Mouse (Mus musculus) cerebellum, adult 2 months (tissue): ENCODE results near the gene Ppdpf. TPM values are rescaled to one million over a fixed set of nuclear protein-coding genes. Genes with fewer than 3 reads are reported as not detected.

ENCODE experiments used
- DNase-seq, 2 experiments: peaks; one replicate each; pipeline ENCODE4 v3.0.0; 2021
- H3K27ac ChIP-seq: fragments of 200-500 bp; 2 replicates; pipeline ENCODE4 v1.5.1; 2012; ENCODE audit warnings: low read length, control low read depth, inconsistent platforms; ENCODE audit not compliant: insufficient read depth
- H3K27me3 ChIP-seq: fragments of 200-500 bp; 2 replicates; pipeline ENCODE4 v1.6.1; 2012; ENCODE audit warnings: inconsistent platforms, mild to moderate bottlenecking, low read length, moderate library complexity; ENCODE audit not compliant: control insufficient read depth, insufficient read depth
- H3K4me1 ChIP-seq: fragments of 200-500 bp; 2 replicates; pipeline ENCODE4 v1.6.1; 2011; ENCODE audit warnings: low read length; ENCODE audit not compliant: control insufficient read depth, insufficient read depth
- H3K4me3 ChIP-seq: fragments of 200-500 bp; replicated peaks from 2 replicates; pipeline ENCODE3; 2011; ENCODE audit warnings: mild to moderate bottlenecking, low read depth, low read length, control low read depth; ENCODE audit not compliant: insufficient read depth
- CTCF ChIP-seq: fragments of 200-500 bp; IDR thresholded peaks from 2 replicates; pipeline ENCODE4 v1.5.1; 2011; ENCODE audit warnings: low read depth, mild to moderate bottlenecking, control low read depth, low read length, moderate library complexity, borderline replicate concordance; ENCODE audit not compliant: insufficient read depth
- POLR2A ChIP-seq: fragments of 200-500 bp; IDR thresholded peaks from 2 replicates; pipeline ENCODE4 v1.6.1; 2011; ENCODE audit warnings: low read length, control low read depth, borderline replicate concordance; ENCODE audit not compliant: insufficient read depth
- WGBS: fragments of 180-500 bp; shearing (Covaris S2); methylation state at CpG from one replicate; pipeline ENCODE4 v1.1.7; 2018; 5-methylcytosine and 5-hydroxymethylcytosine counted together
- polyA plus RNA-seq: library from polyadenylated mRNA; depleted of rRNA; stranded (reverse); fragments of >200 nt; gene quantifications from 2 replicates; pipeline ENCODE4 v1.2.3, GENCODE M21; 2012

The Ppdpf gene
- polyA plus RNA-seq, 1 experiment = 110 TPM

GRCm38 (mm10) chr2:181191936-181192335 lies 4.9 kb downstream of the Ppdpf start:
- no peak overlapping the region for H3K27ac ChIP-seq
- no peaks in the 10 kb centered on the region for H3K27me3 ChIP-seq
- DNase-seq = no peak
- H3K4me1 ChIP-seq = peaks cover 4% of the 10 kb centered on the region; the same call in 1 of the 2 replicates
- no peak overlapping the region for H3K4me3 ChIP-seq
- TF ChIP-seq POLR2A (no peak), CTCF (no peak)
- WGBS = 43% methylated on average over 4 of the region's 4 CpGs

- Histone ChIP-seq H3K27me3 (no peaks in the 10 kb centered on the region), H3K4me1 (peaks cover 4% of the 10 kb centered on the region; the same call in 1 of the 2 replicates), H3K4me3 (no peak overlapping the region), H3K27ac (no peak overlapping the region)
- no peak for TF ChIP-seq CTCF
- no peak for TF ChIP-seq POLR2A
- 80% methylated on average over 3 of the region's 3 CpGs for WGBS
- DNase-seq = no peak
These were observed 6.0 kb downstream of the Ppdpf start for GRCm38 (mm10) chr2:181193044-181193443.

- TF ChIP-seq CTCF = no peak
- TF ChIP-seq POLR2A = no peak
- H3K4me1 ChIP-seq = no peaks in the 10 kb centered on the region
- no peak for DNase-seq
- WGBS = 85% methylated on average over 4 of the region's 4 CpGs
- H3K4me3 ChIP-seq = no peak overlapping the region
- H3K27me3 ChIP-seq = no peaks in the 10 kb centered on the region
- no peak overlapping the region for H3K27ac ChIP-seq
These were observed 9.7 kb downstream of the Ppdpf start for GRCm38 (mm10) chr2:181196628-181197300.

- H3K27me3 ChIP-seq = no peaks in the 10 kb centered on the region
- H3K4me3 ChIP-seq = no peak overlapping the region
- DNase-seq = no peak
- no peaks in the 10 kb centered on the region for H3K4me1 ChIP-seq
- 74% methylated on average over 3 of the region's 3 CpGs for WGBS
- no peak for TF ChIP-seq CTCF
- no peak for TF ChIP-seq POLR2A
- H3K27ac ChIP-seq = no peak overlapping the region
These were observed 14.6 kb downstream of the Ppdpf start for GRCm38 (mm10) chr2:181201606-181202005.

DNA sequence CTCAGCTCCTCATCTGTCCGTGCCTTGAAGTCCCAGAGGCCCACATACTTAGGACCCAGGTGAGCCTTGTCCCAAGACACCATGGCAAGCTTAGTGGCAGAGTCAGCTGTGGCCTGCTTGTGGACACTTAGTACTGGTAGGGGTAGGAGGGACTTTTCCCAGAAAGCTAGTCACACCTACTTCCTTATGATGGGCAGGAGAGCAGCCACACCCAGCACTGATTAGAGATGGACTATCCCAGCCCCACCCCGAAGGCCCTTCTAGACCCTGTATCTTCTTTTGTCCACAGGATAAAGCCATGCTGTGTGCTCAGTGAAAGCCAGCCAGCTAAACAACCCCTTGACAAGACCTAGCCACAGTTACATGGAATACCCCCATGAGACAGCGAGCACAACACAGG lies 15.4 kb downstream of the Ppdpf start, which contains the start of gene Ptk6:
Gene Ptk6 (minus strand): TSS at position 368 of the 400 bp plus-strand sequence.
- WGBS = 85% methylated on average over 3 of the region's 3 CpGs
- no peaks in the 10 kb centered on the region for H3K27me3 ChIP-seq
- no peak for DNase-seq
- H3K27ac ChIP-seq = no peak within 1 kb of the TSS
- no peak within 1 kb of the TSS for H3K4me3 ChIP-seq
- TF ChIP-seq CTCF (no peak), POLR2A (no peak)
- no peaks in the 10 kb centered on the region for H3K4me1 ChIP-seq

- 79% methylated on average over 6 of the region's 6 CpGs for WGBS
- TF ChIP-seq POLR2A (no peak), CTCF (no peak)
- DNase-seq = no peak
These were observed 15.8 kb downstream of the Ppdpf start for GRCm38 (mm10) chr2:181202886-181203285.

GRCm38 (mm10) chr2:181205678-181206077 lies 18.6 kb downstream of the Ppdpf start:
- no peaks in the 10 kb centered on the region for H3K27me3 ChIP-seq
- TF ChIP-seq CTCF (no peak), POLR2A (no peak)
- no peak for DNase-seq
- no peaks in the 10 kb centered on the region for H3K4me1 ChIP-seq
- no peak overlapping the region for H3K27ac ChIP-seq
- H3K4me3 ChIP-seq = no peak overlapping the region
- WGBS = 90% methylated on average over 5 of the region's 5 CpGs

More at GRCm38 (mm10) chr2:181202886-181203285, 15.8 kb downstream of the Ppdpf start:
- Histone ChIP-seq H3K4me3 (no peak overlapping the region), H3K4me1 (no peaks in the 10 kb centered on the region), H3K27me3 (no peaks in the 10 kb centered on the region), H3K27ac (no peak overlapping the region)

DNA sequence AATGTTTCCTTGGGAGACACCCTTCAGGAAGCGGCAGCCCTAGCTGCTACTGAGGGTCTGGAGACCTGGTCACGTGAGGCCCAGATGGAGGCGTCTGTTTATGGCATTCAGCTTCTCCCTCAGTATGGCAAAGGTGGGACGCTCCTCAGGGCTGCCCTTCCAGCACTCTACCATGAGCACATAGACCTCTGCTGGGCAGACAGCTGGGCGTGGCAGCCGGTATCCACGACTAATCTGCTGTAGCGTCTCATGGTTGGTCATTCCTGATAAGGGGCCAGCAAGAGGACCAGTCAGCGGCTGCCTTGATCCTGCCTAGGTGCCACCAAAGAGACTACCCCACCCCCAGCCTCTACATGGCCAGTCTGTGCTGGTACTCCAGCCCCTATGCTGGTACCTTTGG lies 19.1 kb downstream of the Ppdpf start:
- Histone ChIP-seq H3K4me3 (no peak overlapping the region), H3K27ac (no peak overlapping the region), H3K4me1 (no peaks in the 10 kb centered on the region), H3K27me3 (no peaks in the 10 kb centered on the region)
- no peak for DNase-seq
- WGBS = 70% methylated on average over 9 of the region's 9 CpGs
- TF ChIP-seq POLR2A = no peak
- TF ChIP-seq CTCF = no peak
